Mouse (Mus musculus): ENCODE measurements around the gene Tns4.

Gene Tns4

DNA sequence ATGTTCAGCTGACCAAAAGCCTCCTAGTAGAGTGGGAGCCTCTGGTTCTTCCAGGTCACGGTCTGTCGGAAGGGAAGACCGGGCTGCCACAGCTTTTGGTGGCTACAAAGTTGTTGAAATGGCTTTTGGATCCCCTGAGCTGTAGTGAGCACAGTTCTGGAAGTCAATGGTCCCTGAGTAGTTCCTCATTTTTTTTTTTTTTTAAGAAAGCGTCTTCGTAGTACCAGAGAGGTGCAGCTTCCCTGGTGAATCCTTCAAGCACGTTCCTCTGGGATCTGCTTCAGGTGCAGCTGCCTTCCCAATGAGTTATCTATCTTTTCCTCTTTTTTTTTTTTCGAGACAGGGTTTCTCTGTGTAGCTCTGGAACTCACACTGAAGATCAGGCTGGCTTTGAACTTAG lies 4.6 kb upstream of the Tns4 start:
- no peak for DNase-seq (ENCODE audit: low spot score in 2 of 2)

DNA sequence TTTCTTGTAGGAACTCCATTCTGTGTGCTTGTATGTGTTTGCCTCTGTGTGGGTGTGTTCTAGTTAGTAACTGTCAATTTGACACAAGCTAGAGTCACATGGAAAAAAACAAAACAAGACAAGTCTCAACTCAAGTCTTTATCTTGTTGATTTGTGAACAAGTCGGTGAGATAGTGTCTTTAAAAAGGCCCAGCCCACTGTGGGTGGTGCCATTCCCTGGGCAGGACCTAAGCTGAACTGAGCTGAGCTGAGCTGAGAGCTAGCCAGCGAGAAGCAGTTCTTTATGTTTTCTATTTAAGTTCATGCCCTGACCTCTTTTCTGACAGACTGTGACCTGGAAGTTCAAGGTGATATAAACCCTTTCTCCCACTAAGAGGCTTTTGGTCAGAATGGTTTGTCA lies 2.6 kb upstream of the Tns4 start:
- no peak for DNase-seq (ENCODE audit: low spot score in 2 of 2)

DNA sequence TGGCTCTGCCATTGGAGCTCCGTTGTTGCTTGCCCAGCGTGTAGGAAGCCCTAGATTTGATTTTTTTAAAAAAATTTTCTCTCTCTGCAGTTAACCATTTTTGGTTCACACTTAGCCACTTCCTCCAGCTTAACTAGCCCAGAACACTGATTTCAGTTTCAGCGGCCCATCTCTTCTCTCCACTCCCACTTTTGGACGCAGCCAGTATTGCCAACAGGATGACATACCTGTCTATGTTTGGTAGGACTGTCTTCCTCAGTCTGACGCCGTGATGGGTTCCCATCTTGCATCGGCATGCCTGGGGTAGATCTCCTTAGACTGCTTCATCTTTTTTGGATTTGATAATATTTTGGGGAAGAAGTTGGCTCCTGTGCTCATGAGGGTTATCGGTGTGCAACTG lies 1.3 kb upstream of the Tns4 start:
- DNase-seq (ENCODE audit: low spot score in 2 of 2): peak in 1 of 2 experiments; percentile 16

DNA sequence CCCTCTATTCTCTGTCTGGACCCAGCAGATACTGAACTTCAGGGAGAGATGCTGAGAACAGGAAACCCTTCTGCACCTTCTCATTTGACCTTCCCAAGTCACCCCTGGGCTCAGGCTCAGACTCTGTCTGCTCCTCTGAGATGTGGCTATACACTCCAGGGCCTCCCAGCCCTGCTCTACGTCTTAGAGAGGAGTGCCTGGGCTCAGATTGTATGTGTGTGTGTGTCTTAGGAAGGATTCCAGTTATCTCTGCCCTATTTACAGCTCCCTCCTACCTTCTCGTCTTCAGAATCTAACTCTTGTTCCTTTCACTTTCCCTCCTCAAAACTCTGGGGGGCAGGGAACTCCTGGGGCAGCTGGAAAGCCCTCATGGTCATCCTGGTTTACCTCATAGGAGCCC lies 620 bp downstream of the Tns4 start:
- DNase-seq (ENCODE audit: low spot score in 2 of 2): no peak

DNA sequence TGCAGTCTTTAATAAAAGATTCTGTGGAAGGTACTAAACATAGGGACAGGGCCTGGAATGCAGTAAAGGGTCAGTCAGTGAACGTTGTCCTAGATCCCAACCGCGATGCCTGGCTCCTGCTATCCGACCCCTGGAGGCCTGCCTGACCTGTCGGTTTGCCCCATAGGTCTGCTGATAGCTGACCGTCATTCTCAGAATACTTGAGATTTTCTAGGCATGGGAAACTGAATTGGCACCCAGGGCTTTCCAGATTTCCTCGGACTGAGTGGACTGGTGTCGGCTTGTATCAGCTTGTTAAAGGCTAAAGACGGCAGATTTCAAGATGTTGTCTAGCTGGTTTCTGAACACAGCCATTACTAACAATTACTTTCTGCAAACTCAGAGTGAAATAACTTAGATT lies 4.7 kb downstream of the Tns4 start:
- DNase-seq (ENCODE audit: low spot score in 2 of 2): no peak

DNA sequence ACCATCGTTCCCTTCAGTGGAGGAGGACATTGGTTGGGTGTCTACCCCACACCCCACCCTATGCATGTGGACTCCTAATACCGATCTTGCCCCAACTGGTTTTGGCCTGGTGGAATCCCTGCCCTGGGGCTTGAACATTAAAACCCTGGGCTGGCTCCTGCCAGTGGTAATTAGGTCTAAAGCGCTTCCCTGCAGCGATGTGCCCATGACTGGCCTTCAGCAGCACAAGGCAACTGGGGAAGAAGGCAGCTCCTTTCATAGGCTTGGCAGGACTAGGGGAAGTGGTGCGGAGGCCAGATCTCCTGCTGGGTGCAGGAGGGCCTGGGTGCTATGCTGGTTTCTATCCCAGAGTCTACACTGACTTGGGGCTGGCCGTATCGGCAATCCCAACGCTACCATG lies 5.6 kb downstream of the Tns4 start:
- DNase-seq (ENCODE audit: low spot score in 2 of 2): no peak

DNA sequence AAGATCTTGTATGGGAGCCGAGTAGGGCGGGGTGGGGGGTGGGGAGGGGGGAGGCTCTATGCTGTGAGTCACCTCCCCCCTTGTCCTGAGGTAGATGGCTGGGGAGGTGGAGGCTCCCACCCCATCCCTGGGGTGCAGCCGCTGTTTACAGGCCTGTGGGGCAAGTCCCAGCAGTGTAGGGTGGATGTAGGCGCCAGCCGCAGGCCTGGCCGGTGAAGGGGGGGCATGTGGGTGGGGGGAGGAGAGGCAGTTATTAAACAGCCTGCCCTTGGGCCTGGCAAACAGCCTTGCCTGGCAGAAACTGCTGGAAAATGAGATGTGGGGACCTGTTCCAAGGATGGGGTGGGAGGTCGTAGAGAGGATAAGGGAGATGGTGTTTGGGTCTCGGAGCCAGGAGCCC lies 7.0 kb downstream of the Tns4 start:
- DNase-seq (ENCODE audit: low spot score in 2 of 2): no peak

DNA sequence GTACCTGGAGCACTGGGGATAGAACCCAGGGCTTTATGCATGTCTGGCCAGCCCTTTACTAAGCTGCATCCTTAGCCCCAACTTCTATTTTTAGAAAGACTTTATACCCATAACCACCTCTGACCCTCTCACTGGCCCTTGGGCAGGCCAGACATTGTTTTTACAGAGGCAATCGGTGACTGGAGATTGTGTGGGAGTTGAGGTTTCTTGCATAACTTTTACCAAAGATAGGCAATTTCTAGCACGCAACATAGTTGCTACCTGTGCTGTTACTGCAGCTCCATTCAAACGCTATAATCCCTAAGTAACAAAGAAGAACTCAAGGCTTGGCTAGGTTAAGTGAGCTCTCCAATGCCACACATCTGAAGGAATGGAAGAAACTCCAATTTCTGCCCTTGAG lies 7.5 kb downstream of the Tns4 start:
- no peak for DNase-seq (ENCODE audit: low spot score in 2 of 2)

DNA sequence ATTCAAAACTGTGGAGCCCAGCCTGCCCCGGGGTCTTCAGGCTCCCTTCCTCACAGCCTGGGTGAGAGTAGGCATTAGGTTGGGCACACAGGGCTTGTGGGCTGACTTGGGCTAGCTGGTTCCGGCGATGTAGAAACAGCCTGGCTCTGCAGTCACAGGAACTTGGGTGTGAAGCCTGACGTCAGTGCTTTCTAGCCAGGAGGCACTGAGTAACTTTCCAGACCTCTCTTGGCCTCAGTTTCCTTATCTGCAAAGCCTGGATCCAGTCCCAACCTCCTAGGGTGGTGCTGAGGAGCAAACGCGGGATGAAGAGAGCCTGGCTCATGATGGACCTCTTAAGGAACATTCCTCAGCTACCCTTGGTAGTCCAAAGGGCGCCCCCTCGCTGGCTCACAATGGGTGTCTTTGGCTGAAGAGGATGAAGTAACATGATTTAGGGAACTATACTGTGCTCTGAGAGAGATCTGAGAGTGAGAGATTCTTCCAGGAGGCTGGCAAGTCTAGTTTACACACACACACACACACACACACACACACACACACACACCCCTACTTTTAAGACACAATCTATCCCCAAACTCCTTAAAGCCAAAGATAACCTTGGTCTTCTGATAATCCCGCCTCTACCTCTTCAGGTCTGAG lies 8.1 kb downstream of the Tns4 start:
- DNase-seq (ENCODE audit: low spot score in 2 of 2): no peak

DNA sequence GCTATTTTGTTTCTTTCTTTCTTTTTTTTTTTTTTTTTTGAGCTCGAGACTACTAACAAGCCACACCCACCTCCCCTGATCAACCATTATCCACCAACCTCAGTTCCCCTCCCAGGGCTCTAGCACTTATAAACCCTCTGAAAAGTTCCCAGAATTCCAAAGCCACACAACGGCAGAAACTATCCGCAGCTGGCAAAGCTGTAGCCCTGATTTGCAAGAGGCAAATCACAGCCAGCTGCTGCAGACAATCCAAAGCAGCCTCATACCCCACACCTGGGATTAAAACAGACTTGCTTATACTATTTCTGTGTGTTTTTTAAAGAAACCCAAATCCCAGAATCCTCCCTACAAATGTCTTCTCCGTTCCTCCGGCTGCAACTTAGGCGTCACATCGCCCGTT lies 11.2 kb downstream of the Tns4 start:
- no peak for DNase-seq (ENCODE audit: low spot score in 2 of 2)

DNA sequence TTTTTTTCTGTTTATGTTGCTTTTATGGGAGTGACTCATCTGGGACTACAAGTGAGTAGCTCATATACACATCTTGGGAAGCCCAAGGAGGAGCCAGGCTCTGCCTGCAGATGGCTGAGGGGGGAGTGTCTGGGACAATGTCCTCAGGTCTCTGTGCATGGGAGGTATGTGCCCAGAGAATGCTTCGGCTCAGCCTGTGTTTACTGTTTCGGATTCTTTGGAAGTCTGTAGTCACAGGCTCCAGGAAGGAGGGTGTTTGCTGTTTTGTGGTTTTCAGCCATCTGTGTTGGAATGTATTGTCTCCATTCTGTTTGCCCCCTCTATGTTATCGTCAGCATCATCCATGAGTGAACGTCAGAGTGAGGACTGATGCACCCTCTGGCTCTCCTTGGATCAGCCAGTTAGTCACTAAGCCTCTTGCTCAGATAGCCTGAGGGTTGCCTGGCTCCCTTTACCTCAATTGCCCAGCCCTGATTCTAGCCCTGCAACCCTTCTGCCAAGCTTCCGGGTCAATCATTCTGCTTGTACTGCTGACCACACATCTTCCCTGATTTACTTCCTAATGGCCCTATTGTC lies 12.3 kb downstream of the Tns4 start:
- DNase-seq (ENCODE audit: low spot score in 2 of 2): no peak

DNA sequence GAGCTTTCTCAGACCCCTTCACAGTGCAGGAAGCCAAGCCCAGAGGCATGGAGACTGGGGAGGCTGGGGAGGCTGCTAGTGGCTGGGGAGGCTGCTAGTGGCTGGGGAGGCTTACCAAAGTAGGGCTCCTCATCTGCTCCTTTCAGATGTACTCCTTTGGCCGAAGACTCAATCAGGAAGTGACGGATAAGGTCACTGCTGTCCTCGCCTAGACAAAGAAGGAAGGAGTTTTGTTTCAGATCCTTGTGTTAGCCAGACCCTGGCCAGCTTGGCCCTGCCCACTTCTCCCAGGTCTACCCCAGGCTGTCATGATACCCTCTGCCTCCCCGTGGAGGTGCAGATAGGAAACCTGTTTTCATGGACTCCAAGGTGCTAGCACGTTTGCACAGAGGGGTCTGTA lies 15.3 kb downstream of the Tns4 start:
- no peak for DNase-seq (ENCODE audit: low spot score in 2 of 2)

DNA sequence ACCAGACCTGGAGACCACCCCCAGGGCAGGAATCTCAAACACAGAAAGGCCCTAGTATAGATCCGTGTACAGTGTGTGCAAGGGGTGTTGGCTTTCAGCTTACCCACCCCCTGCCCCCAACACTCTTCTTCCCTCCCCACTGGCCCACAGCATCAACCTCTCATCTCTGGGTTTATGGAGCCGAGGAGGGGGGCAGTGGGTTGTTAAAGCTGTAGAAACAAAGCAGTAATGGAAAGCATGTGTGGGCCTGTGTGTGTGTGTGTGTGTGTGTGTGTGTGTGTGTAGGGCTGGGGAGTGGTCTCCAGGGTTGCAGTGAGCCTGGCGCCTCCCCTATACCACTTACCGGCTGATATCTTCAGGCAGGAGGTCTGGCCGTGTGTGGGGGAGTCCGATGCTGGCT lies 17.2 kb downstream of the Tns4 start:
- no peak for DNase-seq (ENCODE audit: low spot score in 2 of 2)

DNA sequence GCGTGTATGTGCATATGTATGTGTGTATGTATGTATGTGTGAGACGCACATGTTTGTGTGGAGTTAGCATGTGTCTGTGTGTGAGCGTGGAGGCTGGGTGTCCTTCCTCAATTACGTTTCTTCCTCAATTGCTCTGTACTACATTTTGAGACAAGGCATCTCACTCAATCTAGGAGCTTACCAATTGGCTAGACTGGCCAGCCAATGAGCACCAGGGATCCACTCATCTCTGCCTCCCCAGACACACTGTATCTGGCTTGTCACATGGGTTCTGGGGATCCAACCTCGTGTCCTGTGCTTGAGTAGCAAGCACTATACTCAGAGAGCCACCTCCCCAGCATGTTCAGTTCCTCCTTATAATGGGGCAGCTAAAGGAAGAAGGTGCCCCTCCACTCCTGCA lies 20.7 kb downstream of the Tns4 start:
- DNase-seq (ENCODE audit: low spot score in 2 of 2): no peak

DNA sequence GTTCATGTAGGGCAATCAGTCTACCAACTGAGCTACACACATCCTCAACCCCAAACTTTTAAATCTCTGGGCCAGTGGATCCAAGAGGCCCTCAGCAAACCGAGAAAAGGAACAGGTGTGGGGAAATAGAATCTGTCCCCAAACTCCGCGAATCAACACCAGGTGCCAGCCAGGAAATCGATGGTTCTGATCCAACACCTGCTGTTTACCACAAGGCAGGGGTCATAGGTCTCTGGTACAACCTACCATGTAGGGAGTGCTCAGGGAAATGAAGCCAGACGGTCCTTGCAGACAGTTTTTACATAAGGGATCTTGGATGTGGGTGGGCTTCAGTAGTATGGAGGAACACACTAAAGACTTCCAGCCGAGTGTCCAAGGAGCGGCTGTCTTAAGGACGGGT lies 21.5 kb downstream of the Tns4 start:
- no peak for DNase-seq (ENCODE audit: low spot score in 2 of 2)

DNA sequence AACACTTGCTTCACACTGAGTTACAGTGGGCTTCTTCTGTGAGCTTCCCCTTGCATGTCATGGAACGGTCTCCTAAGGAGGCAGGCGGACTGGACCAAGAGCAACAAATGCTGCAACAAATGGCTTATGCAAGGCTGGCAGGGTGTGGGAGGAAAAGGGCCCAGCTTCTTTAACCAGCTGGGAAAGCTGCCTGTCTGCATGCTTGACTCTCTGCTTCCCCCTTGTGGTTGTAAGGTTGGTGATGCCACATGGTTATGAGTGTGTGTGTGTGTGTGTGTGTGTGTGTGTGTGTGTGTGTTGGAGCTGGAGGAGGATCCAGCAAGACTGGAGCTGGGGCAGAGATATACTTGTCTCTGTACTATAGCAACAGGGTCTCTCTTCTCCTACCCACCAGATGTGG lies 23.1 kb downstream of the Tns4 start:
- DNase-seq (ENCODE audit: low spot score in 2 of 2): peak in 1 of 2 experiments; percentile 50

DNA sequence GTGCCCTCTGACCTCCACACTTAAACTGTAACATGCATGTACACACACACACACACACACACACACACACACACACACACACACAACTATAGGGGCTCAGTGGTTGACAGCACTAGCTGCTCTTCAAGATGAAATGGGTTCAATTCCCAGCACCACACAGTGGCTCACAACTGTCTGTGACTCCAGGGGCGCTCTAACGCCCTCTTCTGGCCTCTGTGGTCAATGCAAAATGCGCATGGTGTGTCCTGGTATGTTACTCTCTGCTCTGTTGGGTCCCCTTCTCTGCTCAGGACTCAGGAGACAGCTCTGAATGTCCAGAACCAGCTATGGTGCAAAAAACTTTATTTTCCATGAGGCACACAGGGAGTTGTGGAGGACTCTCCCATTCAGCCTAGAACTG lies 23.8 kb downstream of the Tns4 start:
- DNase-seq (ENCODE audit: low spot score in 2 of 2): no peak

DNA sequence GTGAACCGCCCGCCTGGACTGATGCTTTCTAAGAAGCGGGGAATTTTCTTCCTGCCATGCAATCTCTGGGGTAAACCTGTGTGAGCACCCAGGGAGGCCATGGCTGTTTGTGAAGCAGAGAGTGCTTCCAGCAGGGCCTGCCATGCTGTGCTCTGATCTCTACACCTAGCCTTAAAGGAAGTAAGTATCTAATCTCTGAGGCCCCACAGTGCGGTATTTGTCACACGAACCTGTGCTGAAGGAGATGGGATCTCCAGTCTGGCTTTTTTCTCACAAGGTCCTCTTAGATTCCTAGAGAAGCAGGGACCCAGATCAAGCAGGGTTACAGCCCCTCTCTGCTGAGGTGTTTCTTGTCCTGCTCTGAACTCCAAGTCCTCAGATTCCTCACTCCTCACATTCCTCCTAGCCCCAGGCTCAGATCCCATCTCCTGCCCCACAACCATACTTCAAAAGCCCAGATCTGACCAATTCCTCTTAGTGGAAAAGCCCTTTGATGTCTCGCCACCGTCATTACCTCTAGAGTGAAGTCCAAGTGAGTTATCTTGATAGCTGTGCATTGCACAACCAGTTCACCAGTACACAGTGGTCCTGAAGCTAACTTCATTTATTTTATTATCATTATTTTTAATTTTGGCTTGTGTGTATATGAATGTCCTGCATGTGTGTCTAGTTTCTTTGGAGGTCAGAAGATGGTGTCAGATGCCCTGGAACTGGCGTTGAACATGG lies 25.5 kb downstream of the Tns4 start:
- DNase-seq (ENCODE audit: low spot score in 2 of 2): no peak

DNA sequence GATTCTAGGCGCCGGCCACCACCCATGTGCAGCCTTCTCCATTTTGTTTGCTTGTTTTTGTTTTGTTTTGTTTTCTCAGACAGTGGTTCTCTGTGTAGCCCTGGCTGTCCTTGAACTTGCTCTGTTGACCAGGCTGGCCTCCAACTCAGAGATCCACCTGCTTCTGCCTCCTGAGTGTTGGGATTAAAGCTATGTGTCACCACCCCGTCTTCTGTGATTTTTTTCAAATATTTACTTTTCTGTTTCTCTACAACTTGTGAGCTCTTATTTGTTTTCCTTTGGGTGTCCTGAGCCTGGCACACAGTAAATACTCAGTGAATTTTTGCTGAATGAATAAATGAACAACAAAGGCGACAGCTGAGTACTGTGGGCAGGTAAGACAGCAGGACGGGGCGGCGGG lies 26.4 kb downstream of the Tns4 start:
- no peak for DNase-seq (ENCODE audit: low spot score in 2 of 2)

DNA sequence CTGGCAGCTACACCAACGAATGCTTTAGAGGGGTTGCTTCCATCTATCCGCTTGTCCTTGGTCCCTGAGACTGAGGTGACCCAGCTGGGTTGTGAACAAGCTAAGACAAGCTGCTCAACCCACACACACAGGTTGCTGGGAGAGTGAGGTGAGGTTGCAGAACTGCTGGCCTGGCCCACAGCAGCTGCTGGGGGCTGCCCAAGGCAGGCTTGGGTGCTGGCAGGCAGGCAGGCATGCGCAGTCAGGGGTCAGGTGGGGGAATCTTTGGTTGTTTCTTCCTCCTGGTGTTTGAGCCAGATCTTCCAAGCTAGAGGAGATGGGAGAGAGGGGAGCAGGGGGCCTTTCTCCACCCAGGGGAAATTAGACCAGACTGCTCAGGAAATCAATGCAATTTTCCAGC lies 28.7 kb downstream of the Tns4 start:
- no peak for DNase-seq (ENCODE audit: low spot score in 2 of 2)

DNA sequence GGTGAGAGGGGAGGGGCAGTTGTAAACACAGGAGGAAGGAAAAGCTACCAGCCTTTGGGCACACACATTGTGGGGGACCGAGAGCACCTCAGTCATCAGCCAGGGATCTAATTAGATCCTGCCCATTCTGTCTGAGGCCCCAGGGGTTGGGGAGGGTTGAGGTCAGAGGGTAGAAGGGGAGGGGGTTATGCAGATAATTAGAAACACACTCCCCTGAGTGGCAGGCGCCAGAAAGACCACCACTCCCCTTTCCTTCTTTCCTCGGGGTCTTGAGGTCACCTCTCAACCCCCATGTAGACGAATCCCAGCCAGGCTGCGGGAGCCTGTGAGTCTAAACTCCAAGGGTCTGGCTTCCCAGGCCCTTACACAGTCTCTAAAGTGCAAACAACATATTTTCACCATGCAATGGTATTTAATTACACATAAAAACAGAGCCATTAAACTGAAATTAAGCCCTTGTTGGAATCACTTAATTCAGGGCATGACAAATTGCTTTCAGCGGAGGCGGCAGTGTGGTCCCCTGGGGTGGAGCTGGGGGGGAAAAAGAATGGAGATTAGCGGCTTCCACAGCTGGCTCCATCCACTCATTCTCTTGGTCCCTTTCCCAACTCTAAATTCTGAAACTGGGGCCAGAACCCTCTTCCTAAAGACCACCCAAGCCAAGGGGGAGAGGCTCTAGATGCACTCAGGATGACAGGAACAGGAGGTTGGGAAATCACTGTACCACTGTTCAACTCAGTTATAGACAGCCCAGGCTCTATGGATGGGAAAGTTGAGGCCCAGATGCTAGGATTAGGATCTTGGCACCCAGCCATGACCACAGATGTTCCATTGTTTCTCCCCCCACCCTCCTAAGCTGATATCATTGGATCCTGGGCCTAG lies 33.3 kb downstream of the Tns4 start:
- no peak for DNase-seq (ENCODE audit: low spot score in 2 of 2)

DNA sequence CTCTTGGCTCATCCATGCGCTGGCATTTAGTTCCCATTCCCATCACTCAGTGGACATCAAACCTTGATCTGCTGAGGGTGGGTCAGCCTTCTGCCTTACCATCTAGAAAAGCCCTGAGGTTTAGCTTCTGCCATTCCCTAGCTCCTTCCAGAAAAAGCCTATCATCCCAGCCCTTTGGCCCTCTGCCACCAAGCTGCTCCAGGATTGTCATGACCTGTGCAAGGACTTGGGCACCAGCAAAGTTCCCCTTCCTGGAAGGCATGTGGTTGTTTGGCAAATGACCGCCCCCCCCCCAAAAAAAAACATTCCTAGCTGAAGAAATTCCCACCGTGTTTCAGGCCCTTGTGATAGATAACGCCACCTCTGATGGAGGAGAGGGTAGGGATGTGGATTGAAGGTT lies 34.0 kb downstream of the Tns4 start:
- DNase-seq (ENCODE audit: low spot score in 2 of 2): no peak

DNA sequence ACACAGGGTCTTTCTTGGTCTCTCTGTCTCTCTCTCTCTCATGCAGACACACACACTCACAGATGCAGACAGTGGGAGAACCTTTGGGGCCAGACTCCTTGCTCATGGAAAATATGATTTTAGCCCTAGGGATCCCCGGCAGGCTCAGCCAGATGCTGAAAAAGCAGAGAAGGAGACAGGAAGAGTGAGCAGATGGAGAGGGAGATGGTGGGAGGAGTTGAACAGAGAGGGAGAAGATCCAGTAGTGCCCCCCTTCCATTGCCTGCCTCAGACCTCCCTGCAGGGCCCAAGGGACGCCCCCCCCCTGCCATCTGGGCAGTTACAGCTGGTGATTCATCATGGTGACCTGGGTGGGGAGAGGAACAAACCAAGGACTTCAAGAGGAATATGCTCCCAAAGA lies 41.5 kb downstream of the Tns4 start:
- DNase-seq (ENCODE audit: low spot score in 2 of 2): no peak
